Mouse (Mus musculus): ENCODE measurements at regions not wholly inside any gene's neighbourhood (a gene's known extent, or its start where the extent isn't known, plus 50 kb on each side); places are given as distances from the start of the nearest gene placed in this dataset.

GRCm38 (mm10) chr12:109971508-109971907, 307.4 kb upstream of the Dio3 start:
- no peak for TF ChIP-seq CTCF (IDR thresholded peaks at IDR 0.05; ENCODE audit: insufficient read depth, low read length)
- no peak for TF ChIP-seq POLR2A (IDR thresholded peaks at IDR 0.05; ENCODE audit: borderline replicate concordance, extremely low read depth, low read depth, low read length)

Data from lung, adult 2 months (tissue).